Mouse (Mus musculus) liver, embryonic 14.5 days (tissue): Measurements from ENCODE around the gene Rassf6. TPM values are rescaled to one million over a fixed set of nuclear protein-coding genes. Genes with fewer than 3 reads are reported as not detected.

Source experiments
- ATAC-seq: fragments of 200-750 bp; cut with Nextera tagmentation; 2 replicates; pipeline ENCODE4 v1.8.0; 2017; ENCODE audit warnings: moderate number of reproducible peaks, mild to moderate bottlenecking, moderate library complexity; ENCODE audit not compliant: insufficient read depth
- DNase-seq, 3 experiments: peaks; one replicate each; pipeline ENCODE4 v3.0.0-alpha.2; 2012 to 2013; ENCODE audit warnings: low read depth in 3 of 3, low spot score in 3 of 3
- H3K27ac ChIP-seq: fragments of 300-500 bp; sonication (generic); 2 replicates; pipeline ENCODE4 v1.5.1; 2014; ENCODE audit warnings: moderate library complexity, mild to moderate bottlenecking, control low read depth, inconsistent platforms
- H3K27me3 ChIP-seq: fragments of 300-500 bp; sonication (generic); 2 replicates; pipeline ENCODE4 v1.6.1; 2014; ENCODE audit warnings: mild to moderate bottlenecking, low read length, moderate library complexity; ENCODE audit not compliant: control insufficient read depth, insufficient read depth
- H3K36me3 ChIP-seq: fragments of 300-500 bp; sonication (generic); replicated peaks from 2 replicates; pipeline ENCODE4 v1.6.1; 2014; ENCODE audit warnings: low read depth; ENCODE audit not compliant: control insufficient read depth, insufficient read depth
- H3K4me1 ChIP-seq, 2 experiments: fragments of 200-500 bp in 1 of 2; fragments of 300-500 bp in 1 of 2; sonication (generic) in 1 of 2; replicated peaks; 2 replicates each; pipeline ENCODE4 v1.6.1; 2012 to 2014; ENCODE audit warnings: antibody characterized with exemption in 1 of 2, inconsistent platforms in 1 of 2, low read length in 1 of 2; ENCODE audit not compliant: control insufficient read depth in 2 of 2, insufficient read depth in 2 of 2
- H3K4me2 ChIP-seq: fragments of 300-500 bp; sonication (generic); 2 replicates; pipeline ENCODE4 v1.6.1; 2014; ENCODE audit warnings: low read depth, mild to moderate bottlenecking, control low read depth, moderate library complexity
- H3K4me3 ChIP-seq, 2 experiments: fragments of 200-500 bp in 1 of 2; fragments of 300-500 bp in 1 of 2; sonication (generic) in 1 of 2; 2 replicates each; pipeline ENCODE4 v1.5.1; 2012 to 2014; ENCODE audit warnings: low read depth in 2 of 2, low read length in 2 of 2, mild to moderate bottlenecking in 2 of 2, control low read depth in 1 of 2, inconsistent platforms in 1 of 2, moderate library complexity in 1 of 2; ENCODE audit not compliant: insufficient read depth in 1 of 2
- H3K9ac ChIP-seq: fragments of 300-500 bp; sonication (generic); replicated peaks from 2 replicates; pipeline ENCODE4 v1.6.1; 2014; ENCODE audit warnings: mild to moderate bottlenecking, control low read depth, moderate library complexity
- H3K9me3 ChIP-seq: fragments of 300-500 bp; sonication (generic); 2 replicates; pipeline ENCODE4 v1.6.1; 2016; ENCODE audit warnings: low read length, mixed read lengths; ENCODE audit not compliant: control insufficient read depth
- CTCF ChIP-seq: IDR thresholded peaks from 2 replicates; pipeline ENCODE4 v1.5.1; 2016; ENCODE audit warnings: antibody characterized with exemption, low read depth, control low read depth
- EP300 ChIP-seq: IDR thresholded peaks from 2 replicates; pipeline ENCODE4 v1.6.1; 2016; ENCODE audit warnings: antibody characterized with exemption, low read depth
- WGBS: fragments of 180-500 bp; shearing (Covaris S2); extraction: QIAGEN DNeasy Blood & Tissue Kit; methylation state at CpG from one replicate; pipeline ENCODE4 v1.1.7; 2014; ENCODE audit not compliant: insufficient replicate concordance; 5-methylcytosine and 5-hydroxymethylcytosine counted together
- polyA plus RNA-seq, 2 experiments: library from polyadenylated mRNA; depleted of rRNA in 1 of 2; stranded (reverse) in 1 of 2; unstranded in 1 of 2; fragments of >200 nt; fragmentation: Nextera tagmentation in 1 of 2; extraction: Ambion mirVana in 1 of 2; gene quantifications; 2 replicates each; pipeline versions ENCODE4 v1.2.1 to v1.2.3; 2012 to 2014

The Rassf6 gene
- polyA plus RNA-seq, 2 experiments = 2.4 to 3.6 TPM

DNA sequence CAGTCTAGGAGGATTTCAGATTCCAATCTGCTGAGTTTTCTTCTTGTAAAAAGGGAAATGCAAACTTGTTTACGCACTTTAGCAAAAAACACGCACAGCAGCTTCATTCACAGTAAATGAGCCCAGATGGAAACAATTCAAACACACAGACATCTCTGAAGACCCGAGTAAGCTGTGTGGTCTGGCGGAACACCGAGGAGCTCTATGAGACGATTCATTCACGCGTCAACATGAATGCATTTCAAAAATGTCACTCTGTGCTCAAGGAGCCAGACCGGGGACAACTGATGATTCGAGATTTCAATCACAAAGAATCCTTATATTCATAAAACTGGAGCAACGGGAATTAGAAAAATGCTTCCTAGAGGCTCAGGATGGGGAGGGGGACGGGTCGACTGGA is 15.4 kb upstream of the Rassf6 start:
- WGBS = 66% methylated on average over 13 of the region's 13 CpGs
- H3K4me3 ChIP-seq = no peak overlapping the region
- H3K27me3 ChIP-seq = no peaks in the 10 kb centered on the region
- TF ChIP-seq EP300 = no peak
- TF ChIP-seq CTCF = no peak
- H3K9me3 ChIP-seq = no peaks in the 10 kb centered on the region
- ATAC-seq (no peak), DNase-seq (no peak)
- H3K27ac ChIP-seq = no peak overlapping the region
- no peak overlapping the region for H3K9ac ChIP-seq
- H3K4me2 ChIP-seq = no peak overlapping the region
- no peaks in the 10 kb centered on the region for H3K4me1 ChIP-seq
- no peaks in the 10 kb centered on the region for H3K36me3 ChIP-seq

DNA sequence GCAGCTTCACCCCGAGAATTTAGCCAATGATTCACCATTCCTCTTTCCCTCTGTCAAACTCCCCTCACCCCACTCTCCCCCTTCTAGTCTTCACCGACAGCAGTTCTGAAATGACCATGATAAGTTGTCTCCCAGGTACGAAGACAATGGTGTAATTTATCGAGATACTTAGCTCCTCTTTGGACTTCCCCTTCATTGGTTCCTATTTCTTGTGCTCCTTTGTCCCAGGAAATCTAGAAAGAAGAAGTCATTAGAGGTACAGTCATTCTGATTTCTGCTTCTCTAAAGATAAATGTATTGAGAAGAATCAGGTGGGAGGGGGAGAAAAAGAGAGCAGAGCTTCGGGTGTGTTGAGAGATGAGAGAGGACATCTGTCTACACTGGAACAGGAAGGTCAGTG is 14.3 kb upstream of the Rassf6 start:
- Histone ChIP-seq H3K4me3 (no peak overlapping the region), H3K27me3 (no peaks in the 10 kb centered on the region), H3K9me3 (no peaks in the 10 kb centered on the region), H3K4me1 (no peaks in the 10 kb centered on the region), H3K4me2 (no peak overlapping the region), H3K36me3 (no peaks in the 10 kb centered on the region), H3K9ac (no peak overlapping the region), H3K27ac (no peak overlapping the region)
- ATAC-seq (no peak), DNase-seq (no peak)
- TF ChIP-seq EP300 (no peak), CTCF (no peak)
- 40% methylated on average over 5 of the region's 5 CpGs for WGBS

DNA sequence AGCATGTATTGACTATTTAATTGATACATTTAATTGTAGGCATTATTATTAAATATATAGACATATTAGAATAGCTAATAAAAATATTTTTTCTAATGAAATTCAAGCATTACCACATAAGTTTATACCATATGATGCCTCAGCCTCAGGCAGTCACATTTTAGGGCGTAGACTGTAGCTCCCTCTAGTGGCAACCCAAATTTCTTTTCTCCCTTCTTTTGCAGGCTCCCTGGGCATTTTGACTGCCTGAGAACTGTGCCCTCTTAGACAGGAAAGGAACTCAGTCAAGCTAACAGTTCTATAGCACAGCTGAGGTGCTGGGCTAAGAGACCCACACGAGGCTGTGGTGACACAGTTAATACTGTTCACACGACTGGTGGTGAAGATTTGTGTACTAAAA is 12.3 kb upstream of the Rassf6 start:
- ATAC-seq = no peak

DNA sequence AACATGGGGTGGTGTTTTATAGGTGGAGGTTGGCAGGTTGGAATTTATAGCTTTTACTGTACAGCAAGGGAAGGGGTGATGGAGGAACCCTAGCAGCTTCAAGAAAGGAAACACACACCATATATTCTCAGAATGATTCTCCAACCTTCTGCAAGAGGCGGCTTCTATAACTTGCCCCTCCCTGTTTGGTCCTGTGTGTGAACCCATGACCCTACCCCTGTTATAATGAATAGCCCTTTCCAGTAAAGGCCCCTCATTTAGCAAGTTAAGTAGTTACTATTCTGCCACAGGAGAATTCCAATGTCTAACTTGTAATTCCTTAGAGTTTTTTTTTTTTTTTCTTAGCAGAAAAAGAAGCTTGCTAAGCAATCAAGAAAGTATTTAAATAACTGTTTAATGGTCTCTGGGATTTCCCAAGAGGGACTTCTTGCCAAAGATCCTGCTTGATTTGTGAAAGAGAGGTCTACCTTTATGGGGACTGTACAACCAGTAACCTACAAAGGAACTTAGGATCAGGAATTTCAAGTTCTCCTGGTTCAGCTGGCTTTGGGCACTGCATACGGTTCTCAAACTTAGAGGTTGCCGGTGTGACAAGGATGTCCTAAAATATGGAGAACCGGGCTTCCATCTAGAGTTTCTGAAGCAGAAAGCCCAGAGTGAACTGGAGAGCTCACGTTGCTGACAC is 10.2 kb upstream of the Rassf6 start:
- 62% methylated on average over 5 of the region's 5 CpGs for WGBS
- no peaks in the 10 kb centered on the region for H3K9me3 ChIP-seq
- H3K36me3 ChIP-seq = no peaks in the 10 kb centered on the region
- no peak overlapping the region for H3K9ac ChIP-seq
- peaks cover 0 to 2% of the 10 kb centered on the region in 2 experiments; a peak in 1 of 4 replicates for H3K4me1 ChIP-seq
- no peak overlapping the region for H3K27ac ChIP-seq
- H3K27me3 ChIP-seq = no peaks in the 10 kb centered on the region
- ATAC-seq = no peak
- no peak for TF ChIP-seq CTCF
- no peak for TF ChIP-seq EP300
- no peak overlapping the region for H3K4me3 ChIP-seq
- H3K4me2 ChIP-seq = no peak overlapping the region
- DNase-seq = no peak

More for the DNA sequence above, 12.3 kb upstream of the Rassf6 start:
- H3K4me3 ChIP-seq = no peak overlapping the region
- no peak overlapping the region for H3K9ac ChIP-seq
- no peaks in the 10 kb centered on the region for H3K36me3 ChIP-seq
- 5% methylated on average over 3 of the region's 3 CpGs for WGBS
- H3K27ac ChIP-seq = no peak overlapping the region
- no peak overlapping the region for H3K4me2 ChIP-seq
- H3K27me3 ChIP-seq = no peaks in the 10 kb centered on the region
- no peaks in the 10 kb centered on the region for H3K4me1 ChIP-seq
- TF ChIP-seq EP300 = no peak
- TF ChIP-seq CTCF = peak; percentile 63
- DNase-seq = peak in 1 of 3 experiments; percentile 10
- no peaks in the 10 kb centered on the region for H3K9me3 ChIP-seq

DNA sequence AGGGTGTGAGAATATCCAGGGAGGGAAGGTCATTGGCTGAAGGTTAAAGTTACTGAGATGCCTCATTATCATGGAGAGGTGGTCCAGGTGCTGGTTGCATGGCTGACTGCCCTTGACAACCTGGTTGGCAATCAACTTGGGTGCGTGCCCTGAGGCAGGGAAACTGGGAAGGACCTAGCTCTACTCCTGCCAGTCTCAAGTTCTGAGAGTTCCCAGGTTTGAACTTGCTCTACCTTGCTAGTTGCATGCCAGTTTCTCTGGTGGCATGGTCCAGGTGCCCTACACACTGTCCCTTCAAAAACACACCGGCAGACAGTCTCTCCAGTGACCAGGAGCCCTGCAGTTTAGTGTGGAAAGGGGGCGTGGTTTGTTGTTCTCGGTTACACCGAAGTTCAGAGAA is 7.0 kb upstream of the Rassf6 start:
- H3K27ac ChIP-seq = no peak overlapping the region
- no peak overlapping the region for H3K9ac ChIP-seq
- no peaks in the 10 kb centered on the region for H3K36me3 ChIP-seq
- no peaks in the 10 kb centered on the region for H3K27me3 ChIP-seq
- no peak overlapping the region for H3K4me3 ChIP-seq
- TF ChIP-seq CTCF = no peak
- no peak for TF ChIP-seq EP300
- ATAC-seq (no peak), DNase-seq (no peak)
- no peaks in the 10 kb centered on the region for H3K9me3 ChIP-seq
- peaks cover 0 to 2% of the 10 kb centered on the region in 2 experiments; a peak in 1 of 4 replicates for H3K4me1 ChIP-seq
- H3K4me2 ChIP-seq = no peak overlapping the region
- 68% methylated on average over 5 of the region's 5 CpGs for WGBS
